Mouse (Mus musculus): ENCODE measurements at regions not wholly inside any gene's neighbourhood (a gene's known extent, or its start where the extent isn't known, plus 50 kb on each side); places are given as distances from the start of the nearest gene placed in this dataset.

GRCm38 (mm10) chr1:83505386-83505785, 97.4 kb upstream of the Sphkap start:
- CTCF ChIA-PET: no interaction called here

- CTCF ChIA-PET: no interaction called here
These were observed 88.9 kb upstream of the Sphkap start for GRCm38 (mm10) chr1:83496888-83497287.

- CTCF ChIA-PET: no interaction called here
These were observed 88.4 kb upstream of the Sphkap start for GRCm38 (mm10) chr1:83496380-83496779.

- CTCF ChIA-PET: no interaction called here
These were observed 87.0 kb upstream of the Sphkap start for GRCm38 (mm10) chr1:83495022-83495421.

GRCm38 (mm10) chr1:83479111-83479510, 71.1 kb upstream of the Sphkap start:
- CTCF ChIA-PET: no interaction called here

Data from spleen, embryonic (tissue).